Mouse (Mus musculus) embryonic facial prominence, embryonic 13.5 days (tissue): ENCODE measurements around the gene Kcnk4. TPM values are rescaled to one million over a fixed set of nuclear protein-coding genes. Genes with fewer than 3 reads are reported as not detected.

Source experiments
- ATAC-seq: fragments of 200-750 bp; cut with Nextera tagmentation; 2 replicates; pipeline ENCODE4 v1.8.0; 2017; ENCODE audit warnings: low read depth; ENCODE audit not compliant: insufficient number of reproducible peaks, insufficient read depth, low FRiP score, low TSS enrichment
- H3K27ac ChIP-seq: fragments of 300-500 bp; sonication (generic); 2 replicates; pipeline ENCODE4 v1.5.1; 2015; ENCODE audit warnings: moderate library complexity, mild to moderate bottlenecking, inconsistent platforms
- H3K27me3 ChIP-seq: fragments of 300-500 bp; sonication (generic); 2 replicates; pipeline ENCODE4 v1.6.1; 2015; ENCODE audit warnings: mild to moderate bottlenecking, inconsistent platforms
- H3K36me3 ChIP-seq: fragments of 300-500 bp; sonication (generic); 2 replicates; pipeline ENCODE4 v1.6.1; 2015; ENCODE audit warnings: mild to moderate bottlenecking, inconsistent platforms
- H3K4me1 ChIP-seq: fragments of 300-500 bp; sonication (generic); 2 replicates; pipeline ENCODE4 v1.6.1; 2015; ENCODE audit warnings: inconsistent platforms
- H3K4me2 ChIP-seq: fragments of 300-500 bp; sonication (generic); 2 replicates; pipeline ENCODE4 v1.6.1; 2015; ENCODE audit warnings: moderate library complexity, mild to moderate bottlenecking, inconsistent platforms
- H3K4me3 ChIP-seq: fragments of 300-500 bp; sonication (generic); 2 replicates; pipeline ENCODE4 v1.5.1; 2015; ENCODE audit warnings: mild to moderate bottlenecking, inconsistent platforms
- H3K9ac ChIP-seq: fragments of 300-500 bp; sonication (generic); 2 replicates; pipeline ENCODE4 v1.6.1; 2015; ENCODE audit warnings: mild to moderate bottlenecking, inconsistent platforms
- H3K9me3 ChIP-seq: fragments of 300-500 bp; sonication (generic); 2 replicates; pipeline ENCODE4 v1.6.1; 2016; ENCODE audit warnings: inconsistent platforms
- WGBS: fragments of 180-500 bp; shearing (Covaris S2); methylation state at CpG from one replicate; pipeline ENCODE4 v1.1.7; 2015; ENCODE audit warnings: mixed read lengths; 5-methylcytosine and 5-hydroxymethylcytosine counted together
- microRNA-seq: library from miRNA; unstranded; fragments of <30 nt; microRNA quantifications from one replicate; pipeline ENCODE4, GENCODE M21; 2016
- polyA plus RNA-seq: library from polyadenylated mRNA; unstranded; fragments of >200 nt; fragmentation: Nextera tagmentation; extraction: Ambion mirVana; gene quantifications from 2 replicates; pipeline ENCODE4 v1.2.1, GENCODE M21; 2015

The Kcnk4 gene
- polyA plus RNA-seq, 1 experiment from 2014 or later: 1.2 TPM

- H3K9me3 ChIP-seq: peaks cover 6% of the 10 kb centered on the region; the same call in 1 of the 2 replicates
- 90% methylated on average over 14 of the region's 14 CpGs for WGBS
- H3K4me1 ChIP-seq: no peaks in the 10 kb centered on the region
- H3K27ac ChIP-seq: no peak overlapping the region
- no peaks in the 10 kb centered on the region for H3K36me3 ChIP-seq
- H3K9ac ChIP-seq: no peak overlapping the region
- H3K4me3 ChIP-seq: no peak overlapping the region
- H3K27me3 ChIP-seq: no peaks in the 10 kb centered on the region
- no peak for ATAC-seq
- H3K4me2 ChIP-seq: no peak overlapping the region
Observed at GRCm38 (mm10) chr19:6893731-6894451, 40.4 kb downstream of the Kcnk4 start.

- no peak overlapping the region for H3K27ac ChIP-seq
- no peak overlapping the region for H3K4me3 ChIP-seq
- H3K36me3 ChIP-seq: no peaks in the 10 kb centered on the region
- H3K27me3 ChIP-seq: no peaks in the 10 kb centered on the region
- H3K9ac ChIP-seq: no peak overlapping the region
- H3K9me3 ChIP-seq: peaks cover 6% of the 10 kb centered on the region; the same call in 1 of the 2 replicates
- H3K4me2 ChIP-seq: no peak overlapping the region
- WGBS: 54% methylated on average over 4 of the region's 4 CpGs
- H3K4me1 ChIP-seq: no peaks in the 10 kb centered on the region
- ATAC-seq: no peak
Observed at GRCm38 (mm10) chr19:6892512-6892911, 41.8 kb downstream of the Kcnk4 start.

- Histone ChIP-seq H3K9me3 (peaks cover 10% of the 10 kb centered on the region), H3K36me3 (no peaks in the 10 kb centered on the region), H3K4me1 (no peaks in the 10 kb centered on the region), H3K27ac (no peak overlapping the region), H3K27me3 (no peaks in the 10 kb centered on the region), H3K9ac (no peak overlapping the region), H3K4me2 (no peak overlapping the region), H3K4me3 (no peak overlapping the region)
- ATAC-seq: no peak
- WGBS: 84% methylated on average over 4 of the region's 4 CpGs
Observed at GRCm38 (mm10) chr19:6877965-6878364, 56.4 kb downstream of the Kcnk4 start.

GRCm38 (mm10) chr19:6876799-6877198 is 57.5 kb downstream of the Kcnk4 start:
- H3K27me3 ChIP-seq: no peaks in the 10 kb centered on the region
- H3K36me3 ChIP-seq: no peaks in the 10 kb centered on the region
- ATAC-seq: no peak
- no peak overlapping the region for H3K4me2 ChIP-seq
- no peak overlapping the region for H3K9ac ChIP-seq
- H3K27ac ChIP-seq: no peak overlapping the region
- no peaks in the 10 kb centered on the region for H3K4me1 ChIP-seq
- H3K4me3 ChIP-seq: no peak overlapping the region
- peaks cover 10% of the 10 kb centered on the region for H3K9me3 ChIP-seq

DNA sequence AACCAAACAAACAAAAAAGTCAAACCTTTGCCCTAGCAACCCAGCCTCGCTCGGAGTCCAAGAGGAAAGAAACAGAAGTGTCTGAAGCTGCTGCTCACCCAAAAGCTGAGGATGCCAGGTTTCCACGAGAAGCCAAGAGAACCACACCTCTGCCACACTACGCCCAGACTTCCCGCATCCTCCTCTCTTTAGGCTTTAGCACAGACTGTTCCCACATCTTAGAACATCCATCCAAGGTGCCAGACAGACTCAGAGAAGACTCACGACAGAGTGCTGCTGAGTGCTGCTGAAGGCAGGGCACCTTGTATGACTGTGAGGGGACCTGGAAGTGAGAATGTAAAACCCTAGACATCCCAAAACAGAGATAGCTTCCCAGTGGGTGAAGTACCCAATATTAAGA is 58.5 kb downstream of the Kcnk4 start:
- Histone ChIP-seq H3K4me2 (no peak overlapping the region), H3K27me3 (no peaks in the 10 kb centered on the region), H3K9me3 (peaks cover 9% of the 10 kb centered on the region), H3K4me1 (no peaks in the 10 kb centered on the region), H3K36me3 (no peaks in the 10 kb centered on the region), H3K4me3 (no peak overlapping the region), H3K27ac (no peak overlapping the region), H3K9ac (no peak overlapping the region)
- WGBS: 83% methylated on average over 6 of the region's 6 CpGs
- no peak for ATAC-seq

GRCm38 (mm10) chr19:6874257-6874656 is 60.1 kb downstream of the Kcnk4 start:
- H3K36me3 ChIP-seq: no peaks in the 10 kb centered on the region
- no peak overlapping the region for H3K4me2 ChIP-seq
- H3K27ac ChIP-seq: no peak overlapping the region
- WGBS: 83% methylated on average over 1 of the region's 1 CpGs
- no peak overlapping the region for H3K4me3 ChIP-seq
- no peak for ATAC-seq
- peaks cover 3% of the 10 kb centered on the region; the same call in 1 of the 2 replicates for H3K4me1 ChIP-seq
- H3K9me3 ChIP-seq: no peaks in the 10 kb centered on the region
- H3K27me3 ChIP-seq: no peaks in the 10 kb centered on the region
- H3K9ac ChIP-seq: no peak overlapping the region

Small RNA genes lying within 50 kb of the gene (microRNA-seq; reads per million reads assigned to microRNA genes)
- gene Mir6990: 0.55 reads per million

Other genes with a start within 250 kb of the Kcnk4 start
- 20.9 and 24.3 TPM in 2 replicates for gene Rps6ka4, start 93.9 kb downstream of the Kcnk4 start, polyA plus RNA-seq
- gene Ccdc88b, start 76.3 kb downstream of the Kcnk4 start, polyA plus RNA-seq: 0.25 and 0.88 TPM in 2 replicates
- gene Trmt112, start 24.8 kb downstream of the Kcnk4 start, polyA plus RNA-seq: 176 and 194 TPM in 2 replicates
- 239 and 251 TPM in 2 replicates for gene Prdx5, start 24.4 kb downstream of the Kcnk4 start, polyA plus RNA-seq
- gene Esrra, start 12.7 kb downstream of the Kcnk4 start, polyA plus RNA-seq: 9.5 and 10.9 TPM in 2 replicates
- gene Catsperz, start 9.1 kb downstream of the Kcnk4 start, polyA plus RNA-seq: 2.3 and 3.4 TPM in 2 replicates
- 80.0 and 83.6 TPM in 2 replicates for gene Bad, start 7.3 kb upstream of the Kcnk4 start, polyA plus RNA-seq
- 26.9 and 35.2 TPM in 2 replicates for gene Gpr137, start 8.0 kb upstream of the Kcnk4 start, polyA plus RNA-seq
- 84.9 and 120 TPM in 2 replicates for gene Ppp1r14b, start 40.5 kb upstream of the Kcnk4 start, polyA plus RNA-seq
- gene Plcb3, start 42.0 kb upstream of the Kcnk4 start, polyA plus RNA-seq: 41.5 and 42.4 TPM in 2 replicates
- gene Fkbp2, start 46.0 kb upstream of the Kcnk4 start, polyA plus RNA-seq: 84.4 and 95.1 TPM in 2 replicates
- gene Vegfb, start 53.1 kb upstream of the Kcnk4 start, polyA plus RNA-seq: 53.4 and 58.6 TPM in 2 replicates
- gene Dnajc4, start 58.1 kb upstream of the Kcnk4 start, polyA plus RNA-seq: 23.0 and 23.8 TPM in 2 replicates
- 19.7 and 22.4 TPM in 2 replicates for gene Nudt22, start 61.6 kb upstream of the Kcnk4 start, polyA plus RNA-seq
- 11.9 and 12.4 TPM in 2 replicates for gene Trpt1, start 61.6 kb upstream of the Kcnk4 start, polyA plus RNA-seq
- gene Fermt3, start 85.0 kb upstream of the Kcnk4 start, polyA plus RNA-seq: 6.9 and 7.9 TPM in 2 replicates
- 211 and 240 TPM in 2 replicates for gene Stip1, start 105.5 kb upstream of the Kcnk4 start, polyA plus RNA-seq
- 7.1 and 9.0 TPM in 2 replicates for gene Macrod1, start 122.3 kb upstream of the Kcnk4 start, polyA plus RNA-seq
- 13.0 and 13.6 TPM in 2 replicates for gene Flrt1, start 171.2 kb upstream of the Kcnk4 start, polyA plus RNA-seq